In genomic region chr8:111565784-111566191, GRCm38 (mm10) we compare ENCODE assay signal across 14 mouse cellular contexts. TPM values are rescaled to one million over a fixed set of nuclear protein-coding genes. Genes with fewer than 3 reads are reported as not detected.
DNase-seq lines count a peak whose midpoint lies in the region; ATAC-seq and TF ChIP-seq lines count a peak whose summit lies in the region.
"Had no signal": no experiment of that assay in that cellular context is flagged by ENCODE, and none has a peak within 500 bp of the region (broad histone marks: within the 10 kb centered on the region; RNA-seq: fewer than 3 reads in every experiment).

No protein-coding gene starts in this region.

- H3K27ac ChIP-seq in forebrain, embryonic 10.5 days, result peak overlapping the region; percentile 20; the same call in 1 of the 2 replicates
- H3K27ac ChIP-seq in forebrain, embryonic 16.5 days (ENCODE audit: low read length), result no peak overlapping the region
- H3K27ac ChIP-seq in lung, embryonic 16.5 days (ENCODE audit: low read length), result peak overlapping the region; percentile 46; the same call in 1 of the 2 replicates
- H3K27ac ChIP-seq in lung, postnatal 0 days (ENCODE audit: low read length), result no peak overlapping the region
- H3K27ac ChIP-seq in intestine, embryonic 16.5 days (ENCODE audit: low read length), result no peak overlapping the region
- no peak overlapping the region for H3K27ac ChIP-seq in stomach, embryonic 14.5 days (ENCODE audit: low read length)
- no peak overlapping the region for H3K27ac ChIP-seq in forebrain, embryonic 11.5 days (ENCODE audit: low read depth, low read length)
- H3K27ac ChIP-seq: hindbrain, postnatal 0 days had no signal

- no peak for TF ChIP-seq EP300 in lung, postnatal 0 days (IDR thresholded peaks at IDR 0.05)

- no peak for ATAC-seq in forebrain, embryonic 16.5 days
- peak; percentile 42; the same call in 1 of the 2 replicates for ATAC-seq in lung, embryonic 16.5 days (ENCODE audit: low read depth)
- ATAC-seq in lung, postnatal 0 days, result no peak
- ATAC-seq in intestine, embryonic 16.5 days, result peak; percentile 41
- ATAC-seq in stomach, embryonic 14.5 days (ENCODE audit: insufficient number of reproducible peaks, insufficient read depth, low FRiP score, low read depth), result 0 out of 2 replicates have a peak, but pooled peaks have one; percentile 28
- ATAC-seq in forebrain, embryonic 11.5 days (replicated peaks; ENCODE audit: low FRiP score), result no peak
- ATAC-seq: forebrain, embryonic 14.5 days; hindbrain, postnatal 0 days had no signal

- H3K4me3 ChIP-seq in forebrain, embryonic 10.5 days, result no peak overlapping the region
- H3K4me3 ChIP-seq in forebrain, embryonic 16.5 days (replicated peaks; ENCODE audit: low read length), result no peak overlapping the region
- no peak overlapping the region for H3K4me3 ChIP-seq in lung, embryonic 16.5 days (ENCODE audit: low read length)
- no peak overlapping the region for H3K4me3 ChIP-seq in lung, postnatal 0 days (ENCODE audit: low read depth, low read length)
- H3K4me3 ChIP-seq in intestine, embryonic 16.5 days (ENCODE audit: low read length), result no peak overlapping the region
- H3K4me3 ChIP-seq in stomach, embryonic 14.5 days (ENCODE audit: low read depth, low read length), result no peak overlapping the region
- H3K4me3 ChIP-seq in forebrain, embryonic 11.5 days (ENCODE audit: low read depth, low read length), result no peak overlapping the region
- H3K4me3 ChIP-seq: neural tube, embryonic 13.5 days had no signal

- no peaks in the 10 kb centered on the region for H3K9me3 ChIP-seq in forebrain, embryonic 10.5 days
- H3K9me3 ChIP-seq in forebrain, embryonic 16.5 days (ENCODE audit: control insufficient read depth, low read length), result no peaks in the 10 kb centered on the region
- no peaks in the 10 kb centered on the region for H3K9me3 ChIP-seq in lung, embryonic 16.5 days (ENCODE audit: control insufficient read depth, low read length)
- H3K9me3 ChIP-seq in lung, postnatal 0 days (ENCODE audit: low read length), result no peaks in the 10 kb centered on the region
- H3K9me3 ChIP-seq in intestine, embryonic 16.5 days (ENCODE audit: control insufficient read depth, low read length), result no peaks in the 10 kb centered on the region
- no peaks in the 10 kb centered on the region for H3K9me3 ChIP-seq in stomach, embryonic 14.5 days (ENCODE audit: control insufficient read depth, low read depth, low read length)
- no peaks in the 10 kb centered on the region for H3K9me3 ChIP-seq in forebrain, embryonic 11.5 days (ENCODE audit: control insufficient read depth, low read length)
- H3K9me3 ChIP-seq: neural tube, embryonic 13.5 days had no signal

- no peak overlapping the region for H3K4me2 ChIP-seq in forebrain, embryonic 16.5 days (ENCODE audit: low read length)
- H3K4me2 ChIP-seq in lung, embryonic 16.5 days (ENCODE audit: low read depth, low read length), result peak overlapping the region; percentile 14; the same call in 1 of the 2 replicates
- H3K4me2 ChIP-seq in lung, postnatal 0 days (replicated peaks; ENCODE audit: low read depth, low read length), result no peak overlapping the region
- H3K4me2 ChIP-seq in intestine, embryonic 16.5 days (ENCODE audit: low read depth, low read length), result no peak overlapping the region
- H3K4me2 ChIP-seq in stomach, embryonic 14.5 days (replicated peaks; ENCODE audit: low read depth, low read length), result no peak overlapping the region
- no peak overlapping the region for H3K4me2 ChIP-seq in forebrain, embryonic 11.5 days (ENCODE audit: low read depth, low read length, severe bottlenecking)
- H3K4me2 ChIP-seq: neural tube, embryonic 13.5 days had no signal

- 43% methylated on average over 5 of the region's 5 CpGs for WGBS in forebrain, embryonic 10.5 days
- 15% methylated on average over 5 of the region's 5 CpGs for WGBS in forebrain, embryonic 16.5 days
- 29% methylated on average over 5 of the region's 5 CpGs for WGBS in lung, embryonic 16.5 days
- WGBS in lung, postnatal 0 days, result 30% methylated on average over 5 of the region's 5 CpGs
- 32% methylated on average over 5 of the region's 5 CpGs for WGBS in intestine, embryonic 16.5 days
- WGBS in stomach, embryonic 14.5 days, result 49% methylated on average over 5 of the region's 5 CpGs
- WGBS in forebrain, embryonic 11.5 days, result 33% methylated on average over 5 of the region's 5 CpGs

- H3K36me3 ChIP-seq in forebrain, embryonic 10.5 days (replicated peaks), result peaks cover 20% of the 10 kb centered on the region
- no peaks in the 10 kb centered on the region for H3K36me3 ChIP-seq in forebrain, embryonic 16.5 days (ENCODE audit: control insufficient read depth, insufficient read depth)
- no peaks in the 10 kb centered on the region for H3K36me3 ChIP-seq in lung, embryonic 16.5 days (ENCODE audit: control insufficient read depth, insufficient read depth, low read length)
- H3K36me3 ChIP-seq in lung, postnatal 0 days (ENCODE audit: insufficient read depth, low read length), result no peaks in the 10 kb centered on the region
- no peaks in the 10 kb centered on the region for H3K36me3 ChIP-seq in intestine, embryonic 16.5 days (ENCODE audit: control insufficient read depth, insufficient read depth, low read length)
- no peaks in the 10 kb centered on the region for H3K36me3 ChIP-seq in stomach, embryonic 14.5 days (ENCODE audit: control insufficient read depth, insufficient read depth, low read length)
- H3K36me3 ChIP-seq in forebrain, embryonic 11.5 days (ENCODE audit: control insufficient read depth, insufficient read depth, low read length), result no peaks in the 10 kb centered on the region

- H3K4me1 ChIP-seq in forebrain, embryonic 10.5 days, result peaks cover 38% of the 10 kb centered on the region
- peaks cover 30% of the 10 kb centered on the region for H3K4me1 ChIP-seq in forebrain, embryonic 16.5 days (replicated peaks; ENCODE audit: control insufficient read depth, insufficient read depth, low read length)
- peaks cover 20% of the 10 kb centered on the region for H3K4me1 ChIP-seq in lung, embryonic 16.5 days (replicated peaks; ENCODE audit: control insufficient read depth, insufficient read depth, low read length)
- H3K4me1 ChIP-seq in lung, postnatal 0 days (ENCODE audit: insufficient read depth, low read depth, low read length), result peaks cover 2% of the 10 kb centered on the region; the same call in 1 of the 2 replicates
- peaks cover 17% of the 10 kb centered on the region for H3K4me1 ChIP-seq in intestine, embryonic 16.5 days (ENCODE audit: control insufficient read depth, insufficient read depth, low read length)
- peaks cover 18% of the 10 kb centered on the region; the same call in 1 of the 2 replicates for H3K4me1 ChIP-seq in stomach, embryonic 14.5 days (ENCODE audit: control insufficient read depth, insufficient read depth, low read length)
- H3K4me1 ChIP-seq in forebrain, embryonic 11.5 days (replicated peaks; ENCODE audit: control insufficient read depth, insufficient read depth, low read length), result no peaks in the 10 kb centered on the region; the same call in 1 of the 2 replicates

- H3K9ac ChIP-seq in forebrain, embryonic 16.5 days (replicated peaks; ENCODE audit: low read depth, low read length), result no peak overlapping the region
- no peak overlapping the region; the same call in 1 of the 2 replicates for H3K9ac ChIP-seq in lung, embryonic 16.5 days (ENCODE audit: low read length)
- no peak overlapping the region for H3K9ac ChIP-seq in lung, postnatal 0 days (replicated peaks; ENCODE audit: low read depth)
- H3K9ac ChIP-seq in intestine, embryonic 16.5 days (ENCODE audit: low read depth, low read length), result no peak overlapping the region
- H3K9ac ChIP-seq in stomach, embryonic 14.5 days (replicated peaks; ENCODE audit: low read depth, low read length), result no peak overlapping the region
- no peak overlapping the region; the same call in 1 of the 2 replicates for H3K9ac ChIP-seq in forebrain, embryonic 11.5 days (ENCODE audit: low read length)
- H3K9ac ChIP-seq: neural tube, embryonic 13.5 days had no signal

- TF ChIP-seq CTCF in lung, postnatal 0 days (IDR thresholded peaks at IDR 0.05), result no peak

- H3K27me3 ChIP-seq in forebrain, embryonic 10.5 days (ENCODE audit: poor library complexity, severe bottlenecking), result no peaks in the 10 kb centered on the region
- H3K27me3 ChIP-seq in forebrain, embryonic 16.5 days (replicated peaks; ENCODE audit: control insufficient read depth, insufficient read depth, low read length), result no peaks in the 10 kb centered on the region
- no peaks in the 10 kb centered on the region for H3K27me3 ChIP-seq in lung, embryonic 16.5 days (ENCODE audit: control insufficient read depth, insufficient read depth, low read depth, low read length)
- H3K27me3 ChIP-seq in lung, postnatal 0 days (replicated peaks; ENCODE audit: insufficient read depth, low read length), result no peaks in the 10 kb centered on the region
- no peaks in the 10 kb centered on the region for H3K27me3 ChIP-seq in intestine, embryonic 16.5 days (replicated peaks; ENCODE audit: control insufficient read depth, insufficient read depth, low read length)
- H3K27me3 ChIP-seq in stomach, embryonic 14.5 days (ENCODE audit: control insufficient read depth, insufficient read depth, low read length), result no peaks in the 10 kb centered on the region
- H3K27me3 ChIP-seq in forebrain, embryonic 11.5 days (ENCODE audit: control insufficient read depth, insufficient read depth, low read length), result no peaks in the 10 kb centered on the region
- H3K27me3 ChIP-seq: neural tube, embryonic 13.5 days had no signal

- no peak for DNase-seq in forebrain, embryonic 10.5 days (ENCODE audit: extremely low spot score, low spot score)
- DNase-seq in lung, postnatal 0 days (ENCODE audit: low spot score), result no peak
- no peak for DNase-seq in layer of hippocampus, adult 9-10 months (ENCODE audit: low spot score)
- DNase-seq in forebrain, embryonic 11.5 days (ENCODE audit: low spot score), result no peak
- DNase-seq: cerebellum, adult 9-11 months; kidney, postnatal 25 days; right cerebral cortex, adult 18-20 months had no signal

RNA-seq across cellular contexts. Expression of gene Znrf1, which starts 29.9 kb away (rescaled TPM):
- polyA plus RNA-seq in forebrain, embryonic 10.5 days (2016; fragmentation: Nextera tagmentation; extraction: Ambion mirVana), result 22.8 and 25.3 TPM in 2 replicates
- polyA plus RNA-seq in forebrain, embryonic 16.5 days (2015; fragmentation: Nextera tagmentation; extraction: Ambion mirVana), result 66.0 and 70.3 TPM in 2 replicates
- polyA plus RNA-seq in lung, embryonic 16.5 days (2015; fragmentation: Nextera tagmentation; extraction: Ambion mirVana), result 18.3 and 19.0 TPM in 2 replicates
- 24.5 and 31.6 TPM in 2 replicates for polyA plus RNA-seq in lung, postnatal 0 days (2015; fragmentation: Nextera tagmentation; extraction: Ambion mirVana)
- polyA plus RNA-seq in intestine, embryonic 16.5 days (2015; fragmentation: Nextera tagmentation; extraction: Ambion mirVana), result 11.0 and 13.1 TPM in 2 replicates
- 36.9 and 37.7 TPM in 2 replicates for polyA plus RNA-seq in stomach, embryonic 14.5 days (2014; fragmentation: Nextera tagmentation; extraction: Ambion mirVana)
- 64.1 and 71.5 TPM in 2 replicates for polyA plus RNA-seq in forebrain, embryonic 11.5 days (2014; fragmentation: Nextera tagmentation; extraction: Ambion mirVana)

RNA-seq across cellular contexts. Expression of gene Wdr59, which starts 43.9 kb away (rescaled TPM):
- 5.0 and 5.7 TPM in 2 replicates for polyA plus RNA-seq in forebrain, embryonic 10.5 days (2016; fragmentation: Nextera tagmentation; extraction: Ambion mirVana)
- 8.3 and 9.4 TPM in 2 replicates for polyA plus RNA-seq in forebrain, embryonic 16.5 days (2015; fragmentation: Nextera tagmentation; extraction: Ambion mirVana)
- 6.1 and 6.8 TPM in 2 replicates for polyA plus RNA-seq in lung, embryonic 16.5 days (2015; fragmentation: Nextera tagmentation; extraction: Ambion mirVana)
- 2.3 and 2.9 TPM in 2 replicates for polyA plus RNA-seq in lung, postnatal 0 days (2015; fragmentation: Nextera tagmentation; extraction: Ambion mirVana)
- 4.3 and 4.4 TPM in 2 replicates for polyA plus RNA-seq in intestine, embryonic 16.5 days (2015; fragmentation: Nextera tagmentation; extraction: Ambion mirVana)
- polyA plus RNA-seq in stomach, embryonic 14.5 days (2014; fragmentation: Nextera tagmentation; extraction: Ambion mirVana), result 5.4 and 6.8 TPM in 2 replicates
- 3.4 and 3.7 TPM in 2 replicates for polyA plus RNA-seq in forebrain, embryonic 11.5 days (2014; fragmentation: Nextera tagmentation; extraction: Ambion mirVana)

Comparison
In these comparisons a context has a peak if more than half of its experiments do, and no peak if none do; other contexts are left out.
1. H3K27ac ChIP-seq: peak in forebrain, embryonic 10.5 days (single experiment) and lung, embryonic 16.5 days (single experiment); none in forebrain, embryonic 16.5 days (single experiment), lung, postnatal 0 days (single experiment), intestine, embryonic 16.5 days (single experiment), stomach, embryonic 14.5 days (single experiment) and forebrain, embryonic 11.5 days (single experiment).
2. ATAC-seq: peak in lung, embryonic 16.5 days (single experiment), intestine, embryonic 16.5 days (single experiment) and stomach, embryonic 14.5 days (single experiment); none in forebrain, embryonic 16.5 days (single experiment), lung, postnatal 0 days (single experiment) and forebrain, embryonic 11.5 days (single experiment).